Mouse (Mus musculus) cerebellum, adult 2 months (tissue): ENCODE results near the gene Tcap.

Source experiments
- CTCF ChIP-seq: fragments of 200-500 bp; IDR thresholded peaks from 2 replicates; pipeline ENCODE4 v1.5.1; 2011; ENCODE audit warnings: low read depth, mild to moderate bottlenecking, control low read depth, low read length, moderate library complexity, borderline replicate concordance; ENCODE audit not compliant: insufficient read depth
- POLR2A ChIP-seq: fragments of 200-500 bp; IDR thresholded peaks from 2 replicates; pipeline ENCODE4 v1.6.1; 2011; ENCODE audit warnings: low read length, control low read depth, borderline replicate concordance; ENCODE audit not compliant: insufficient read depth

DNA sequence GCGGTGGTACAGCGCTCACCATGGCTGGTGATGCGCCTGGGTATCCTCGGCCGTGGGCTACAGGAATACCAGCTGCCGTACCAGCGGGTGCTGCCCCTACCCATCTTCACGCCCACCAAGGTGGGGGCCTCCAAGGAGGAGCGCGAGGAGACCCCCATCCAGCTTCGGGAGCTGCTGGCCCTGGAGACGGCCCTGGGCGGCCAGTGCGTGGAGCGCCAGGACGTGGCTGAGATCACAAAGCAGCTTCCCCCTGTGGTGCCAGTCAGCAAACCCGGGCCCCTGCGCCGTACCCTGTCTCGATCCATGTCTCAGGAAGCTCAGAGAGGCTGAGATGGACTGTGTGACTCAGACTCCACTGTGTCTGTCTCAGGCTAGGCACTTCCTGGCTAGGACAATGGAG lies 605 bp downstream of the Tcap start:
- TF ChIP-seq CTCF = no peak
- TF ChIP-seq POLR2A = no peak
